Mouse (Mus musculus): ENCODE results near the gene Ccr10. TPM values are rescaled to one million over a fixed set of nuclear protein-coding genes. Genes with fewer than 3 reads are reported as not detected.
"Not testable (repeated sequence)": the region's sequence is repeated elsewhere in the genome, so short reads cannot be mapped to it uniquely, and the experiment has no call there.

Ccr10 gene
- polyA plus RNA-seq, 1 experiment from 2014 or later, result 0.23 TPM

- Histone ChIP-seq H3K9me3 (ENCODE audit: control insufficient read depth, low read length) (0 out of 2 replicates have a peak, but pooled peaks cover 4% of the 10 kb centered on the region), H3K4me3 (ENCODE audit: low read depth, low read length) (no peak overlapping the region), H3K9ac (ENCODE audit: low read length) (no peak overlapping the region), H3K4me2 (ENCODE audit: low read length) (no peak overlapping the region), H3K27ac (ENCODE audit: low read depth) (no peak overlapping the region), H3K36me3 (ENCODE audit: control insufficient read depth, insufficient read depth, low read length) (no peaks in the 10 kb centered on the region), H3K27me3 (replicated peaks; ENCODE audit: control insufficient read depth, insufficient read depth, low read length) (no peaks in the 10 kb centered on the region), H3K4me1 (replicated peaks; ENCODE audit: control insufficient read depth, insufficient read depth, low read length) (peaks cover 4% of the 10 kb centered on the region; the same call in 1 of the 2 replicates)
- no peak for DNase-seq (ENCODE audit: low spot score)
- no peak for ATAC-seq (replicated peaks; ENCODE audit: low FRiP score, low TSS enrichment, low read depth)
- 67% methylated on average over 12 of the region's 12 CpGs for WGBS
Observed at GRCm38 (mm10) chr11:101133037-101133436, 42.2 kb downstream of the Ccr10 start.

GRCm38 (mm10) chr11:101131701-101132100 lies 43.5 kb downstream of the Ccr10 start:
- DNase-seq (ENCODE audit: low spot score), result no peak
- ATAC-seq (replicated peaks; ENCODE audit: low FRiP score, low TSS enrichment, low read depth), result no peak
- Histone ChIP-seq H3K27me3 (replicated peaks; ENCODE audit: control insufficient read depth, insufficient read depth, low read length) (no peaks in the 10 kb centered on the region), H3K9ac (ENCODE audit: low read length) (no peak overlapping the region), H3K4me2 (ENCODE audit: low read length) (no peak overlapping the region), H3K4me1 (replicated peaks; ENCODE audit: control insufficient read depth, insufficient read depth, low read length) (peaks cover 4% of the 10 kb centered on the region; the same call in 1 of the 2 replicates), H3K4me3 (ENCODE audit: low read depth, low read length) (no peak overlapping the region), H3K27ac (ENCODE audit: low read depth) (no peak overlapping the region), H3K9me3 (ENCODE audit: control insufficient read depth, low read length) (0 out of 2 replicates have a peak, but pooled peaks cover 4% of the 10 kb centered on the region), H3K36me3 (ENCODE audit: control insufficient read depth, insufficient read depth, low read length) (peaks cover 3% of the 10 kb centered on the region)
- WGBS, result 89% methylated on average over 6 of the region's 6 CpGs

DNA sequence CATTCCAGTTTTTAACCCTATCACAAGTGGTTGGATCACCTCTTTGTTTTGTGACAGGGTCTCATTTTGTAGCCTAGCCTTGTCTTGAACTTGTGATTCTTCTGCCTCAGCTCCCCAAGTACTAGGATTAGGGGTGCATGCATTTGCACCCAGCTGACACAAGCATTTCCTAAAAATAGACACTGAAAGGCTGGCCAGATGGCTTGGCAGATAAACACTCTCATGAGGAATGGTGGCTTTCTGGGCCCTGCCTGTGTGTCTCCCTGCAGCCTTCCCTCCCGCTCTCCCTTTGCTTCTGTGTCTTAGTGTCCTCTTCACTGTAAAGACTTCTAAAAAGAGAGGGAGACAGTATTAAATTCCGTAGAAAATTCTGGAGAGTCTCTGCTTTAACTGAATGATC lies 44.1 kb downstream of the Ccr10 start:
- Histone ChIP-seq H3K27me3 (replicated peaks; ENCODE audit: control insufficient read depth, insufficient read depth, low read length) (no peaks in the 10 kb centered on the region), H3K4me3 (ENCODE audit: low read depth, low read length) (no peak overlapping the region), H3K36me3 (ENCODE audit: control insufficient read depth, insufficient read depth, low read length) (peaks cover 8% of the 10 kb centered on the region), H3K9ac (ENCODE audit: low read length) (no peak overlapping the region), H3K4me1 (replicated peaks; ENCODE audit: control insufficient read depth, insufficient read depth, low read length) (peaks cover 4% of the 10 kb centered on the region; the same call in 1 of the 2 replicates), H3K4me2 (ENCODE audit: low read length) (no peak overlapping the region), H3K9me3 (ENCODE audit: control insufficient read depth, low read length) (0 out of 2 replicates have a peak, but pooled peaks cover 4% of the 10 kb centered on the region), H3K27ac (ENCODE audit: low read depth) (no peak overlapping the region)
- ATAC-seq (replicated peaks; ENCODE audit: low FRiP score, low TSS enrichment, low read depth) (no peak), DNase-seq (ENCODE audit: low spot score) (no peak)
- 69% methylated on average over 2 of the region's 2 CpGs for WGBS

DNA sequence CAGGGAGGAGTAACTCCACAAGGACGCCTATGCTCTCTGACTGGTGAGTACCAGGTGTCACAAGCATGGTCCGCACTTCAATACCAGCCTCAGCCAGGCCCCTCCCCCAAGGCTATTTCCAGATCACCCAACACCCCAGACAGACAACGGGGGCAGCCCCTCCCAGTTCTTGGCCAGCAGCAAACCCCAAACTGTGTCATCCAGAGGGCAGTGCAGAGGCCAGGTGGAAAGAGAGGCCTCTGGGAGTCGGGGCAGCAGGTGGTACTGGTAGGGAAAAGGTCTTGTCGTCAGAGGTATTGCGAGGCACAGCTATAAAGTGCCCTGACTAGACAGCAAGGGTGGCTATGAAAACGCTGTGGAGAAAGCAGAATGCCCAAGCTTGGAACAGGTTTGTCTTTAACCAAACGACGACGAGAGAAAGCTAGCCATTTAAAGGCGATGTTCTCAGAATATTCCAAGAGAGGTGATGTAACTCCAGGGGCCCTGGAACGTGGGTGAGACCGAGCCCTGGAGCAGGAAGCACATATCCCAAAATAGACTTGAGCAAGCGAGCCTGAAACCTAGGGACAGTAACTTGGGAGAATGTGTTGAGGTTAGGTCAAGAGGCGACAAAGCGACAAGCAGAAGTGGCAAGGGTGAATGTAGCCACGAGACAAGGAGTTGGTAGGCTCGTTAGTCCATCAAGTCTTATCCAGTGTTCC lies 45.0 kb downstream of the Ccr10 start:
- Histone ChIP-seq H3K9me3 (ENCODE audit: control insufficient read depth, low read length) (0 out of 2 replicates have a peak, but pooled peaks cover 4% of the 10 kb centered on the region), H3K4me3 (ENCODE audit: low read depth, low read length) (no peak overlapping the region), H3K4me1 (replicated peaks; ENCODE audit: control insufficient read depth, insufficient read depth, low read length) (peaks cover 4% of the 10 kb centered on the region; the same call in 1 of the 2 replicates), H3K4me2 (ENCODE audit: low read length) (no peak overlapping the region), H3K36me3 (ENCODE audit: control insufficient read depth, insufficient read depth, low read length) (peaks cover 18% of the 10 kb centered on the region), H3K27me3 (replicated peaks; ENCODE audit: control insufficient read depth, insufficient read depth, low read length) (no peaks in the 10 kb centered on the region), H3K9ac (ENCODE audit: low read length) (no peak overlapping the region), H3K27ac (ENCODE audit: low read depth) (no peak overlapping the region)
- no peak for DNase-seq (ENCODE audit: low spot score)
- no peak for ATAC-seq (replicated peaks; ENCODE audit: low FRiP score, low TSS enrichment, low read depth)
- 41% methylated on average over 18 of the region's 18 CpGs for WGBS

- Histone ChIP-seq H3K4me2 (ENCODE audit: low read length) (no peak overlapping the region), H3K9ac (ENCODE audit: low read length) (no peak overlapping the region), H3K27me3 (replicated peaks; ENCODE audit: control insufficient read depth, insufficient read depth, low read length) (no peaks in the 10 kb centered on the region), H3K4me3 (ENCODE audit: low read depth, low read length) (no peak overlapping the region), H3K36me3 (ENCODE audit: control insufficient read depth, insufficient read depth, low read length) (peaks cover 23% of the 10 kb centered on the region), H3K4me1 (replicated peaks; ENCODE audit: control insufficient read depth, insufficient read depth, low read length) (peaks cover 4% of the 10 kb centered on the region; the same call in 1 of the 2 replicates), H3K27ac (ENCODE audit: low read depth) (no peak overlapping the region), H3K9me3 (ENCODE audit: control insufficient read depth, low read length) (0 out of 2 replicates have a peak, but pooled peaks cover 4% of the 10 kb centered on the region)
- no peak for DNase-seq (ENCODE audit: low spot score)
- ATAC-seq (replicated peaks; ENCODE audit: low FRiP score, low TSS enrichment, low read depth), result no peak
- WGBS, result 84% methylated on average over 11 of the region's 11 CpGs
Observed at GRCm38 (mm10) chr11:101128996-101129577, 46.2 kb downstream of the Ccr10 start.

DNA sequence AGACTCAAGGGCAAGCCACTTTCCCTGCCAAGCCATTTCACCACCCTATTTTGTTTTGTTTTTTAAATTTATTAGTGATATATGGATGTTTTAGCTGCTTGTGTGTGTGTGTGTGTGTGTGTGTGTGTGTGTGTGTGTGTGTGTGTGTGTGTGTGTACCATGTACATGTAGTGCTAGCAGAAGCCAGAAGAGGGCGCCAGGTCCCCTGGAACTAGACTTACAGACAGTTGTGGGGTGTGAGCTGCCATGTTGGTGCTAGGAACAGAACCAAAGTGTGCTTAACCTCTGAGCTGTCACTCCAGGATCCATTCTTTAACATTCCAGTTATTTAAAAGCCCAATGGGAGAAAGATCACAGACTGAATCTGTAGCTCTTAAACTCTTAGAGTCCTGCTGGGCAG lies 48.2 kb downstream of the Ccr10 start:
- H3K4me1 ChIP-seq (replicated peaks; ENCODE audit: control insufficient read depth, insufficient read depth, low read length), result peaks cover 4% of the 10 kb centered on the region; the same call in 1 of the 2 replicates
- WGBS, result 56% methylated on average over 1 of the region's 1 CpGs
- no peak for DNase-seq (ENCODE audit: low spot score)
- H3K27ac ChIP-seq (ENCODE audit: low read depth), result no peak overlapping the region
- no peaks in the 10 kb centered on the region for H3K27me3 ChIP-seq (replicated peaks; ENCODE audit: control insufficient read depth, insufficient read depth, low read length)
- H3K36me3 ChIP-seq (ENCODE audit: control insufficient read depth, insufficient read depth, low read length), result peaks cover 41% of the 10 kb centered on the region
- 0 out of 2 replicates have a peak, but pooled peaks cover 4% of the 10 kb centered on the region for H3K9me3 ChIP-seq (ENCODE audit: control insufficient read depth, low read length)
- H3K4me2 ChIP-seq (ENCODE audit: low read length), result no peak overlapping the region
- ATAC-seq (replicated peaks; ENCODE audit: low FRiP score, low TSS enrichment, low read depth), result no peak
- H3K4me3 ChIP-seq (ENCODE audit: low read depth, low read length), result no peak overlapping the region
- no peak overlapping the region for H3K9ac ChIP-seq (ENCODE audit: low read length)

GRCm38 (mm10) chr11:101125008-101125407 lies 50.2 kb downstream of the Ccr10 start:
- not testable (repeated sequence) for H3K27me3 ChIP-seq (replicated peaks; ENCODE audit: control insufficient read depth, insufficient read depth, low read length); H3K4me3 ChIP-seq (ENCODE audit: low read depth, low read length); H3K9ac ChIP-seq (ENCODE audit: low read length); H3K9me3 ChIP-seq (ENCODE audit: control insufficient read depth, low read length); H3K4me2 ChIP-seq (ENCODE audit: low read length); H3K27ac ChIP-seq (ENCODE audit: low read depth); H3K4me1 ChIP-seq (replicated peaks; ENCODE audit: control insufficient read depth, insufficient read depth, low read length); ATAC-seq (replicated peaks; ENCODE audit: low FRiP score, low TSS enrichment, low read depth); DNase-seq (ENCODE audit: low spot score)
- H3K36me3 ChIP-seq (ENCODE audit: control insufficient read depth, insufficient read depth, low read length), result peaks cover 41% of the 10 kb centered on the region
- WGBS, result 94% methylated on average over 9 of the region's 9 CpGs

- H3K4me2 ChIP-seq (ENCODE audit: low read length); H3K4me1 ChIP-seq (replicated peaks; ENCODE audit: control insufficient read depth, insufficient read depth, low read length): not testable (repeated sequence)
- 94% methylated on average over 8 of the region's 8 CpGs for WGBS
Observed at GRCm38 (mm10) chr11:101124494-101124893, 50.7 kb downstream of the Ccr10 start.

More at GRCm38 (mm10) chr11:101124494-101124893, 50.7 kb downstream of the Ccr10 start:
- H3K27me3 ChIP-seq (replicated peaks; ENCODE audit: control insufficient read depth, insufficient read depth, low read length); ATAC-seq (replicated peaks; ENCODE audit: low FRiP score, low TSS enrichment, low read depth); H3K27ac ChIP-seq (ENCODE audit: low read depth); H3K9ac ChIP-seq (ENCODE audit: low read length); DNase-seq (ENCODE audit: low spot score); H3K9me3 ChIP-seq (ENCODE audit: control insufficient read depth, low read length); H3K4me3 ChIP-seq (ENCODE audit: low read depth, low read length): not testable (repeated sequence)
- peaks cover 41% of the 10 kb centered on the region for H3K36me3 ChIP-seq (ENCODE audit: control insufficient read depth, insufficient read depth, low read length)

Measured in intestine, embryonic 14.5 days (tissue).